Mouse (Mus musculus) testis, adult 10 weeks (tissue): ENCODE measurements around the gene Gm37240. TPM values are rescaled to one million over a fixed set of nuclear protein-coding genes. Genes with fewer than 3 reads are reported as not detected.

Experiments
- polyA plus RNA-seq: library from polyadenylated mRNA; stranded (reverse); fragments of 350-450 nt; fragmentation: Illumina TruSeq; extraction: RNeasy Lipid Tissue Mini Kit (QIAGEN cat#74804); gene quantifications from one replicate; pipeline ENCODE4 v1.2.3, GENCODE M21; 2014; ENCODE audit warnings: low read depth, low replicate concordance

Gene Gm37240
- 0.62 TPM for polyA plus RNA-seq

GRCm38 (mm10) chr3:85887239-85887827 lies at the start of gene Gm37240, which contains the start of gene Glt28d2:
TSS of gene Gm37240 (minus strand) at chr3:85887518.
TSS of gene Glt28d2 (minus strand) at chr3:85887516.

GRCm38 (mm10) chr3:85817191-85817590 lies 70.1 kb downstream of the Gm37240 start, which contains the start of gene Fam160a1:
TSS of gene Fam160a1 (minus strand) at chr3:85817291.

GRCm38 (mm10) chr3:85573864-85574830 lies 313.2 kb downstream of the Gm37240 start, which contains the start of gene Gatb:
TSS of gene Gatb (plus strand) at chr3:85574119.

GRCm38 (mm10) chr3:84814762-84815381 lies 1072.4 kb downstream of the Gm37240 start, which contains the start of gene Fbxw7:
TSS of gene Fbxw7 (plus strand) at chr3:84815268.

GRCm38 (mm10) chr3:84593274-84593673 lies 1294.0 kb downstream of the Gm37240 start, which contains the start of gene Tigd4:
TSS of gene Tigd4 (plus strand) at chr3:84593574.

GRCm38 (mm10) chr3:84582023-84582912 lies 1305.0 kb downstream of the Gm37240 start, which contains the start of gene Arfip1:
TSS of gene Arfip1 (minus strand) at chr3:84582625.

GRCm38 (mm10) chr3:84480006-84480897 lies 1407.1 kb downstream of the Gm37240 start, which contains the start of gene Fhdc1:
TSS of gene Fhdc1 (minus strand) at chr3:84480429.

Other genes with a start within 250 kb of the Gm37240 start
- 0.41 TPM for gene Fam160a1, start 70.2 kb downstream of the Gm37240 start, polyA plus RNA-seq
- 0.90 TPM for gene Glt28d2, start within 50 bp of the Gm37240 start, polyA plus RNA-seq
- gene Sh3d19, start 83.6 kb upstream of the Gm37240 start, polyA plus RNA-seq, result 8.2 TPM
- 3.6 TPM for gene Prss48, start 115.0 kb upstream of the Gm37240 start, polyA plus RNA-seq